Mouse (Mus musculus): ENCODE results near the gene Tmem209. TPM values are rescaled to one million over a fixed set of nuclear protein-coding genes. Genes with fewer than 3 reads are reported as not detected.
A peak's percentile ranks its signal among the peaks of the same experiment; 100 is the strongest.

The Tmem209 gene
- total RNA-seq, 2 experiments from 2014 or later = 16.3 to 19.4 TPM

DNA sequence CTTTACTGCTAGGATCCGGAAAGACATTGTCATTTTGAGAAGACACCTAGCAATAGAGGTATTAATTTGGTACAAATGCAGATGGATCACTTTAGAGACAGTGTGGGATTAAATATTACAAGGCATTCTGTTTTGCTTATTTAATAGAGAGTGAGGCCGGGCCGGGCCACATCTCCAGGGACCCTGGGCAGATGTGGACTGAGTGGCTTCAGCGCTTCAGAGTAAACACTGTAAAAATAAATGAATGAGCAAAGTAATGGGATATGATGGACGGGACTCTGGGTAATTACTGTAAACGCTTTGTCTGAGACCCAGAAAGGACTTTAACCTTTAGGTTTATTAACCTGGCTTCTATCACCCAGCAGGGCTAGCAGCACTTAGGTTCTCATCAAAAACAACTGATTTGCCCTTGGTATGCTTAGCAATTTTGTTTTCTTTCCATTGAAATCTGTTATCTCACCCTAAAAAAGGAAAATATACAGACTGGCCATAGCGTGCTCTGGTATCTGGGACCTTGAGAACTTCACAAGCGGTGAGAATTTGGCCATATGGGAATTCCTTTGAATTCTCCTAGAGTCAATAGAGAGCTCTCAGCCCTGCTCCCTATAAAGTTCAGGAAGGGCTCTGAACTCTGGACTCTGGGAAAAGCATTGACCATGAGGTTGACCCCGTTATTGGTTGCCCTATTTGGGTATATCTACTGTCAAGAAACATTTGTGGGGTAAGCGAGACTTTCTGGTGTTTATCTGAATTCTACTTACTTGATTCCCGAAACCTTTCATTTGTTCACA lies 31.6 kb upstream of the Tmem209 start, which contains the start of gene Cpa2:
TSS of gene Cpa2 (plus strand) at position 574 of the 791 bp plus-strand sequence.
- ATAC-seq (replicated peaks; ENCODE audit: low FRiP score, poor library complexity, severe bottlenecking) = no peak

DNA sequence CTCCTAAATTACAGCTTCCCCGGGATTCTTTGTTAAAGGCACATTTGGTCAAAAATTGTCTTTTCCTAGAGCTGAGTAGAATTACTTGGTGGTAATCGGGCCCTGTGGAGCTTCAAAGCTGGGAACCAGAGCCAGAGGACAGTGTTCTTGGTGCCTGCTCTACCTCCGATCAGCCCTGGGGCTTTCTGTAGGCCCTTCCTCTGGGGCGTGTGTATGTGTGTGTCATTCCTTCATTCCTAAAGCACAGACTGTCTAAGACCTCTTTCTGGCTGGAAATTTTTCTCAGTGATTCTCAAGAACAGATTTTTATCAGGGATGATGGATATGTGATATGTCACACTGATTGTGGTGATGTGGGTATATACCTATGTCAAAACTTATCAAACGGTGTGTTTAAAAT lies 29.2 kb upstream of the Tmem209 start:
- no peak for ATAC-seq (replicated peaks; ENCODE audit: low FRiP score, poor library complexity, severe bottlenecking)

DNA sequence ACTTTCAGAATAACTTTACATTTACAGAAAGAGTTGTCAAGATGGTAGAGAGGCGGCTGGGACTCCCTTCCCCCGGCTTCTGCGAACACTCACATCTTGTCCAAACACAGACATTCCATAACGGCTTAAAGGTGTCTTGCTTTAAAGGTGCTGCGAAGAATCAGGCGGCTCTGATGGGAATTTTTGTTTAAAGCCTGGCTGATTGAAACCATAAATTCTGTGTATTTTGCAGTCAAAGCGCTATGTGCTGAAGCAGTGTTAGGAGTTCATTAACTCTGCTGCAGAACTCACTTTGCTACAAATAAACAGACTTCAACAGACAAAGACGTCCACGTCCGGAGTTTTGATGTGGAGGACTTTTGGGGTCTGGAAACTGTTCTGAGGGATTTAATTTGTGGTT lies 28.7 kb upstream of the Tmem209 start:
- no peak for ATAC-seq (replicated peaks; ENCODE audit: low FRiP score, poor library complexity, severe bottlenecking)

DNA sequence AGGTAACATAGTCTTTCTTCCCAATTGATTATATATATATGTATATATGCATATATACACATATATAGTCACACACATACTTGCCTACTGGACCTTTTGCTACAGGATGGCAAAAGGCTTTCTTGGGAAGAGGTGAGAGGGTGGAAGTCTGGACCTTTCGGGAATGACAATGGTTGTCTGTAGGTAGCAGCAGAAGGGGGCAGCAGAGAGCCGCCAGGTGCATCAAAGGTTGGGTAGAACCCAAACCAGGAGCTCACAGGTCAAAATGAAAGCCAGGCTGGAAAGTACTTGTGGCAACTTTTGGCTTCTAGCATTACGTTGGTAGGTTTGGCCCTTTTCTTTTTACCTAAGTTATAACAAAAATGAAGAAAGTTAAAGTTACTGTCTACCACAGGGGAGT lies 25.8 kb upstream of the Tmem209 start:
- no peak for ATAC-seq (replicated peaks; ENCODE audit: low FRiP score, poor library complexity, severe bottlenecking)

DNA sequence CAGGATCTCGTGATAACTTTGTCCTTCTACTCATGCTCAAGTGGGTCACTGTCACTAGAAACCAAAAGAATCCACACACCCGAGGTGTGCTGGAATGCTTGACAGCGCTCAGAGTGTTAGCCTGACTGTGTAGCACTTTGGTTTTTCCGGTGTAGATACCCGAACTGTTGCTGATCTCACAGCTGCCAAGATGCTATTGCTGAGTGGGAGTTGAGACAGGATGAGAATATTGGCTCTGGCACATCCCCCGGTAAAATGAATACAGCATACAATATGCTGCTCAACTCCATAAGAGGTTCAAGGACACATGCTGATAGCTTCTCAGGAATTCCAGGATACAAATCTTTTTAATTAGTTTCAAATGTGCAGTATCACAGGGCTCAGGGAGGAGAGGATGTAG lies 19.2 kb upstream of the Tmem209 start:
- ATAC-seq (replicated peaks; ENCODE audit: low FRiP score, poor library complexity, severe bottlenecking) = no peak

DNA sequence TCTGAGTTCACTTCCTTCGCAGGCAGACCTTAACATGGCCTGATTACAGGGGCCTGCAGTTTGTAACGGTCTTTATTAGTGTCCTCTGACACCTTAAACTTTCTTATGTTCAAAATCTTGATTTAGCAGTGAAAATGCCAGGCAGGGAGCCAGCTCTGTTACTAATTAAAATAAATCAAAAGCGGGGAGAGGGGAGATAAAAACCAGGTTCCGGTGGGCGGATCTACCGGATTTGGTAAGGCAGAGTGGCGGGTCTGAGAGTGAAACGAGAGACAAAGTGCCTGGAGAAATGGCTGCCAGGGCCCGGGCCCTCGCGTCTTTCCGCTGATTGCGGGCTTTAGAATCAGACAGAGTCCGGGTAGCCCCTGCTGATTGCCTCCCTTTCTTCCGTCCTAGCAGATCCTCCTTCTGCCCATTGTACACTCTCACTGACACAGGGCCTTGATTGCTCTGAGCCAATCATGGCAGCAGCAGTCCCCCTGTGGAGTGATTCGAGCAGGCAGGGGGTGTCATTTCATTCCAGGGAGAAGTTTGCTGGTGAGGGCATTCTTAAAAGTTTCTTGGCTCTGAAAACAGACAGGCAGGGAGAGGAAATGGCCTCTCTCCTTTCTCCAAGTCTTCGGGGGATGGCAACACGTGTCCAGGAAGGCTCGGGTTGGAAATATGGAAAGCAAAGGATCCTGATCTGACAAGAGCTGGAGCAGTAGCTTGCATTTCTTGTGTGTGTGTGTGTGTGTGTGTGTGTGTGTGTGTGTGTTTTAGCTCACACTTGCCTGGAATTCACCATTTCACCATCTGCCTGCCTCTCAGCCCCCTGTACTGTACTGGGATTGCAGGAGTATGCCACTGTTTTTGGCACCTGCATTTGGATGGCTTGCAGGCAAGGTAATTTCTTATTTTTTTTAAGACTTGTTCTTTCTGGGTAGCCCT lies 17.3 kb upstream of the Tmem209 start:
- ATAC-seq (replicated peaks; ENCODE audit: low FRiP score, poor library complexity, severe bottlenecking) = no peak

DNA sequence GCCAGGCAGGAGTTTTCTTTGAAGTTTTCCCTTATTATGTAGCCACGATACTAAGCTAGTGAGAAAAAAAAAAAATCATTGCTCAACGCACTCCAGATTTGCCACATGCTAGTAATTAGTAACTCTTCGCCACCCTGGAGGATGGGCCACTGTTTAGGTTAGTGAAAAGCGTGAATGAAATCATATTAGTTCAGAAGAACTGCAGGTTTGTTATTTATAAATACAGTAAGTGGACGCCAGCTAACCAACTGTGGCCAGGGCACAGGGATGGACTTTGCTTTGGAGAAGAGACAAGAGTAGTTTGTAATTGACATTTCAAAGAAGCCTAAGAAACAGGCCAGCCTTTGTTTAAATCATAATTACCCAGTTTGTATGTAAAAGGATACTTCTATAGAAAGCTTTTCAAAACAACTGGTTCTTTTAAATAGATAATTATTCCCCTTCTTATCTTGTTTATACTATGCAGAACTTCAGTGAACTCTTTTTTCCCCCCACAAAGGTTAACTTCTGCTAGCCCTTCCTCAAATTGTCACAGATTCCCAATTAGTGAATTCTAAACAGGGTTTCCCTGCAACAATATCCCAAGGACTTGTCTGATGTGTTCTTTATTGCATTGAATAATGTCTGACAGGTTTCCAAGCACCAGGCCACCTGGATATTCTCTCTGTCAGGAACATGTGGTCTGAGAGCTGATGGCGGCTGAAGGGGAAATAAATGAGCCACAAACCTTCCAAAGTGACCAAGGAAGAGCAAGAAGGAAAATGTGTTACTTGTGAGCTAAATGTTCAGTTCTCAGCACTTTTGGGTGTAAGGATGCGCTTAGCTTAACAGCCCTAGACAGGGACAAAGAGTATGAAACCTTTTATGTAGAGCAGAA lies 16.1 kb upstream of the Tmem209 start:
- no peak for ATAC-seq (replicated peaks; ENCODE audit: low FRiP score, poor library complexity, severe bottlenecking)

DNA sequence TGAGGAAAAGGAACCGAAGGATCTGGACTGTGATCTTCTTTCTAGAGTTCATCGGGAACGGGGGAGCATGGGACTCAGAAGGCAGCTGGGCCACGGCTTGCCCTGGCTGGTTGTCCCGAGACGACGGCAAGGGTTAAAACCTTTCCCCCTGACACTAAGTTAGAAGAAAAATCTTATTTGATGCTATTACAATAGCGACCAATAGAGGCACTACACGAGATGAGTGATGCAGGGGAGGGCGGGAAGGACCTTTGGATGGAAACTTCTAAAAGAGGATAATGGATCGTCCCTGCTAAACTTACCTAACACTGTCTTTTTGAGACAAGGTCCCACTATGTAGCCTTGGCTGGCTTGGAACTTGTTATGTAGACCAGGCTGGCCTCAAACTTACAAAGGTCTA lies 10.8 kb upstream of the Tmem209 start:
- ATAC-seq (replicated peaks; ENCODE audit: low FRiP score, poor library complexity, severe bottlenecking) = no peak

DNA sequence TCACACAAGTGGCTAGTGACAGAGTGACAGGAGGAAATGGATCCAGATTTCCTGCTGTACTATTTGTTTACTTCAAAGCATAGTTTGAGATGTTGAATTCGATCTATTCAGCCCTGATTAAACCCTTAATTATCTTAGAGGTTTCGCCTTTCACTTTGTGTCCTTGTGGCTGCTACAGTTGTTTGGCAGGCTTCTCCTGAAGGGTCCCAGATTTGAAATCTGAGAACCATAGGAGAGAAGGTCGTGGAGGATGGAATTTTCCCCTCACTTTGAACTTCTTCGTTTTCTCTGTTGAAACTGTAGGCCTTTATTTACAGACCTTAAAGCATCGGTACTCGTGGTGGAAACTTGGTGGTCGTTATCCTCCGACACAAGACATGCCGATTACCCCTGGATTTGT lies 4.7 kb upstream of the Tmem209 start:
- no peak for ATAC-seq (replicated peaks; ENCODE audit: low FRiP score, poor library complexity, severe bottlenecking)

DNA sequence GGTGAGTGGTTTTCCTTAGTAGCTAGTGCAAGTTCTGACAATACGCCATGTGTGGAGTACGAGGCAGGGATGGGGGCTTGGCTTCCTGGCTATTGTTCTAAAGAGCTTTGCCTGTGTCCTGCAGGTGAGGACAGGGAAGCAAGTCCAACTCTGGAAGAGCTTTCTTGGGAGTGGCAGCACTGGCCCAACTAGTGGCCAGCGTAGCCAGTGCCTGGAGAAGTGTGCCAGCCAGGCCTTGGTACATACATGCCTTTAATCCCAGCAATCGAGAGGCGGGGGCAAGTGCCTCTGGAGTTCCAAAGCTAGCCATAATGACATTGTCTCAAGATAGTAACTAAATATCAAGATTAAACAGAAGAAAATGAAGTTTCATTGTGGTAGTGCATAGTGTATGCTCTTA lies 708 bp upstream of the Tmem209 start:
- peak; percentile 28 for ATAC-seq (replicated peaks; ENCODE audit: low FRiP score, poor library complexity, severe bottlenecking)

DNA sequence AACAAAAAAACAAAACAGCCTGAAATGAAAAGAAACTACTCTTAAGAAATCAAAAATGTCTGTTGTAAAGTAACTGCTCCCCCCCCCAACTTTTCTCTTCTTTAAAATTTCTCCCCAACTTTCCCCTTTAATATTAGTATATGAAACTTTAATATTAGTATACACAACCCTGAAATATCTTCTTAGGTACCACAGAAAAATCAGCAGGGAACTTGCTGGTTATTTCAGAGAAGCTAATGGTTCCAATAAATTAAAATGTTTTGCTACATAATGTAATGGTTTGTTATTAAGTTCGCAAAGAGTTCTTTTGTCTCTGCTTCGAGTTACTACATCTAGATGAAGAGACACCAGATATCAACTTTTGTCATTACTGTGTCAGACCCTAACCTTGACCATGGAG lies 759 bp downstream of the Tmem209 start:
- ATAC-seq (replicated peaks; ENCODE audit: low FRiP score, poor library complexity, severe bottlenecking) = no peak

DNA sequence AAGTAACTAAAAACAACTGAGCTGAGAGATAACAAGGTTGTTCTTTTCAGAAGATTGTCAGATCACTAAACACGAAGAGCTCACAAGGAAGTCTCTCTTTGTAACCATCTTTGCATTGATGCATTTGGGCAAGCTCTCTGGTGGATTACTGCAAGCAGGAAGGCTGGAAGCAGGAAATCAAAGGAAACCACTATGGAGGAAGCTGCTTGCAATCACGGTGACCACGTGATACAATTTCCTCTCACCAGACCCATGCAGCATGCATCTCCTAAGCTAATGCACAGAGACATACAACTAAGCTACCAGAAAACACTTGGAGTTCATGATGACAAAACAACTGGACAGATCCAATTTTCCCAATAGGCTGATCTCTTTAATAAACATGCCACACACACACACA lies 10.5 kb downstream of the Tmem209 start:
- no peak for ATAC-seq (replicated peaks; ENCODE audit: low FRiP score, poor library complexity, severe bottlenecking)

DNA sequence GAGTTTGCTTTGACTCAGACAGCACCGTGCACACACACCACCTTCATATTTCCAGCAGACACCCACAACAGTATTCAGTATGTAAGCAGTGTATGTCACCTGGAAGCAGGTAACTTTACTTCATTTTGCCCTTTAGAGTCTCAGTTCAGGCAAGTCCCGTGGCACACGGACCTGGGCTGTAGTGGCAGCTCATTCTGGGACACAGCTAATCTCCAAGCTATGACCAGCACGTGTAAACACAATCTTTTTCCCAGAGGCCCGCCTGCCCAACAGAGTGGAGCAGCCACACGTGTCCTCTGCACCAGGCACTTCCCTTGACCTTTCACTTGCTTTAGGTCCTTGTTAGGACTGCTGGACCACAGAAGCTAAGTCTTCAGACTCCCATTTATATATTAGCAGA lies 23.1 kb downstream of the Tmem209 start:
- ATAC-seq (replicated peaks; ENCODE audit: low FRiP score, poor library complexity, severe bottlenecking) = no peak

DNA sequence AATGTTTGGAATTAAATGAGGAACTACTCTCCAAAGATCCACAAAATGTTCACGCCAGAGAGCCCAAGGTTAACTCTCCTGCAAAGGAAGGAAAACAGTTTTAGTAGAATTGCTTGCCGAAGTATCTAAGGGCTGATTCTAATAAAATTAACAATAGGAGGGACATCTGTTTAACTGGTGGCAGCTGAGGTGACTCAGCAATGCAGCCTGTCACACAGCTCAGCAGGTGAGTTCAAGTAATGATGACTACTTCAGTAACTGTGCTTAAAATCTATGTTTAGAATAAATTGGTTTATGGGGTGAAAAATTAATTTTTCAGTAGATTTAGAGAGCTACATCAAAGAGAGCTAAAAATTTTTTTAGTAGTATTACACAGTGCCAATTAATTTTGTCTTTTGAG lies 26.7 kb downstream of the Tmem209 start:
- ATAC-seq (replicated peaks; ENCODE audit: low FRiP score, poor library complexity, severe bottlenecking) = no peak

DNA sequence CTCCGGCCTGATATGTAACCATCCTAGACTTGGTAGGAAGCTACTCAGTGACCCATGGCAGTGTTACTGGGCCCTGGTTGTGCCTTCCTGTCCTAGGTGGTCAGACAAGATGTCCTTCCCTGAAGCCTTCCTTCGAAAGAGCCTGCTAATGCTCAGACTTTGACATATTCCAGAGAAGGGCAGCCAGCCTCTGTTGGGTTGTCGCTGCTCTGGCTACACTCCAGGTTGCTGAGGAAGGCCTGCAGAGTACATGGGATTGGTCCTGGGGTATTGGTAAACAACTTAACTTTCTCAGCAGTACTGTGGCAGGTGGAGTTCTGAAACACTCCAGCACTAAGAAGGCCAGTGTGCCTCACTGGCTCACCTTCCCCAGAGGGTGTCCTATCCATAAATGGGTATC lies 30.2 kb downstream of the Tmem209 start:
- ATAC-seq (replicated peaks; ENCODE audit: low FRiP score, poor library complexity, severe bottlenecking) = no peak

DNA sequence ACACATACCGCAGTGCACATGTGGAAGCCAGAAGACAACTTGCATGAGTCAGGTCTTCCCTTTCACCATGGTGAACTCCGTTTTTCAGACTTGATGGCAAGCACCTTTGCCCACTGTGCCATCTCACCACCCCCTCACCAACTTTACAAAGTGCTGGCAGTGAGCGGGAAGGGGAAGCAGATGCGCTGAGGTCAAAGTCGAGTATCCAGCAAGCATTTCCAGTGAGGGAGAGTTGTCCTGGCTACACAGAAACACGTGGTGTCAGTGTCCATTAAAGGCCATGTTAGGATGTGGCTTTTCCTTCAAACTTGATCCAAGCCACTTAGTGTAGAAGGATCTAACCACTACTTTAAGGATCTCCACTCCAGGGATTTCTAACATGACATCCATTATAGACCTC lies 31.8 kb downstream of the Tmem209 start:
- ATAC-seq (replicated peaks; ENCODE audit: low FRiP score, poor library complexity, severe bottlenecking) = no peak

DNA sequence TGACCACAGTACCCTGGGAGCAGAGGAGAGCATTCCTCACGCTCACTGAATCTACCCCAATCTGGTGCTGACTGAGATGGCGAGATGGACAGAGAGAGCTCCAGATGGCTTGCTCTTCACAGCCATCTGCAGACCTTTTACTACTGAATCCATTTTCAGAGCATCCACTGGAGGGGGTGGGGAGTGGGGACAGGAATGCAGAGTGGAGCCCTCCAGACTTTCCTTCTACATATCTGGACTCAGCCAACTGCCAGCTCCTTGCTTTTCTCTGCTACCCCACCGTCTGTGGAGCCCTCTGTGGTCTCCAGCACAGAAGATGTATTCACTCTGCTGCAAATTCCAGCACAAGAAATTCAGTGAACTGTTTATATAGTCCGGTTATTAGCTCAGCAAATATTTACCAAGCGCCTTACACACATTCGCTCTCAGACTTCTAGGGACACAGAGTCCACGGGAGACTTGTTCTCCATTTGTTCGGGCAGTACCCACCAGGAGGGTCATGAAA lies 32.3 kb downstream of the Tmem209 start:
- ATAC-seq (replicated peaks; ENCODE audit: low FRiP score, poor library complexity, severe bottlenecking) = no peak

DNA sequence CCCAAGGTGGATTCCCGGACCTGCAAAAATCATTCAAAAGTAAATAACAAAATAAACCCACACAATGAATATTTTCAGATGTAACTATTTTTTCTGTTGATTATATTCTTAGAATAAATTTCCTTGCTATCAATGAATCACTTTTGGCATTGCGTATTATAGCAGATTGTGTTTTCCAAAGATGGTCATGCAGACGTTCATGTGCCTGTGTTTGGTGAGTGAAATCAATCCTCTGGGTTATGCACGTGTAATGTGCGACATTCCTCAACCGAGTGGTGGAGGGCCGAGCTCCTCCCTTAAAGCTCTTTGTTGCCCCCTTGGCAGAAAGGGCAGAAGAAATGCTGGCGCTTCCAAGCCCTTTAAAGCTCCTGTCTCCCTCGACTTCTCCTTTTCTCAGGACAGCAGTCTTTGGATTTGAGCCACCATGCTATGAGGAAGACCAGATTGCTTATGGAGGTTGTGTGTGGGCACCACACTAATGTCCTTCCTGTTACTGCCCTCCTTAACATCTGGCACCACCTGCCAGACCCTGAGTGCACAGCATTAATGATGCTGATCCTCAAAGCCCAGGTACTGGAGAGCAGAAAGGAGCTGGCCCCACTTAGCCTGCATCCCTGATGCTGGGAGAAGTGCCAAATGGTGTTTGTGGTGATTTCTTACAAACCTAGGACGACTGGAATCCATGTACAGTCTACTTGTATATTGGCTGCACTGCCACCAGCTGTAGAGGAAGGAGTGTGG lies 33.4 kb downstream of the Tmem209 start:
- no peak for ATAC-seq (replicated peaks; ENCODE audit: low FRiP score, poor library complexity, severe bottlenecking)

DNA sequence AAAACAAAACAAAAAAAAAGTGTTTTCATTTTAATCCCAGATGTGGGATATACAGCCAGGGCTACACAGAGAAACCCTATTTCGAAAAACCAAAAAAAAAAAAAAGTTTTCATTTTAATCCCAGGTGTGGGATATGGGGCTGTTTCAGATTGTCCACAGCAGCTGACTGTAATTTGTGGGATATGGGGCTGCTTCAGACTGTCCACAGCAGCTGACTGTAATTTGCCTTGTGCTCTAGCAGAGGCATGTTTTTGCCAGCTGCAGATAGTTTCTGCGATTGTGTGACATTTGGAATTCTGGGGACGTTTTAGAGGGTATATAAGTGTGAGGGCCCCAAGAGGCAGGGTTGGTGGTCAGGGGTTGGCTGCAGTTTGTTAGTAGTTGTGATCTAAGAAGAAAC lies 37.9 kb downstream of the Tmem209 start:
- no peak for ATAC-seq (replicated peaks; ENCODE audit: low FRiP score, poor library complexity, severe bottlenecking)

All from erythroblast, adult 5-6 weeks (primary cell).